Mouse (Mus musculus): Measurements from ENCODE around the gene Sh3rf1. TPM values are rescaled to one million over a fixed set of nuclear protein-coding genes. Genes with fewer than 3 reads are reported as not detected.

Sh3rf1 gene
- polyA plus RNA-seq, 1 experiment from 2014 or later = 22.4 TPM

GRCm38 (mm10) chr8:61267692-61268091 is 44.0 kb downstream of the Sh3rf1 start:
- WGBS = 63% methylated on average over 8 of the region's 8 CpGs
- H3K4me3 ChIP-seq (replicated peaks) = no peak overlapping the region
- H3K4me1 ChIP-seq = peaks cover 54% of the 10 kb centered on the region
- H3K9ac ChIP-seq = no peak overlapping the region
- H3K9me3 ChIP-seq (replicated peaks) = no peaks in the 10 kb centered on the region
- no peak for ATAC-seq (replicated peaks; ENCODE audit: low FRiP score)
- H3K27me3 ChIP-seq = no peaks in the 10 kb centered on the region
- no peak overlapping the region for H3K27ac ChIP-seq
- H3K4me2 ChIP-seq = no peak overlapping the region
- no peaks in the 10 kb centered on the region for H3K36me3 ChIP-seq

- H3K9me3 ChIP-seq (replicated peaks) = no peaks in the 10 kb centered on the region
- H3K27ac ChIP-seq = no peak overlapping the region
- H3K4me2 ChIP-seq = no peak overlapping the region
- 89% methylated on average over 10 of the region's 10 CpGs for WGBS
- no peak for ATAC-seq (replicated peaks; ENCODE audit: low FRiP score)
- no peak overlapping the region for H3K9ac ChIP-seq
- H3K4me1 ChIP-seq = peaks cover 60% of the 10 kb centered on the region
- H3K4me3 ChIP-seq (replicated peaks) = no peak overlapping the region
- H3K36me3 ChIP-seq = no peaks in the 10 kb centered on the region
- H3K27me3 ChIP-seq = no peaks in the 10 kb centered on the region
Measured at GRCm38 (mm10) chr8:61268233-61268916, 44.7 kb downstream of the Sh3rf1 start.

GRCm38 (mm10) chr8:61270016-61270415 is 46.3 kb downstream of the Sh3rf1 start:
- Histone ChIP-seq H3K4me3 (replicated peaks) (no peak overlapping the region), H3K36me3 (no peaks in the 10 kb centered on the region), H3K4me2 (no peak overlapping the region), H3K27me3 (no peaks in the 10 kb centered on the region), H3K9me3 (replicated peaks) (no peaks in the 10 kb centered on the region), H3K4me1 (peaks cover 69% of the 10 kb centered on the region), H3K9ac (no peak overlapping the region), H3K27ac (peak overlapping the region; percentile 60)
- ATAC-seq (replicated peaks; ENCODE audit: low FRiP score) = no peak
- WGBS = 67% methylated on average over 11 of the region's 11 CpGs

- H3K9me3 ChIP-seq (replicated peaks) = no peaks in the 10 kb centered on the region
- no peaks in the 10 kb centered on the region for H3K27me3 ChIP-seq
- peaks cover 69% of the 10 kb centered on the region for H3K4me1 ChIP-seq
- H3K9ac ChIP-seq = no peak overlapping the region
- H3K4me3 ChIP-seq (replicated peaks) = no peak overlapping the region
- no peak overlapping the region for H3K4me2 ChIP-seq
- peak overlapping the region; percentile 60 for H3K27ac ChIP-seq
- H3K36me3 ChIP-seq = no peaks in the 10 kb centered on the region
- no peak for ATAC-seq (replicated peaks; ENCODE audit: low FRiP score)
- WGBS = 69% methylated on average over 9 of the region's 9 CpGs
Measured at GRCm38 (mm10) chr8:61270541-61270940, 46.9 kb downstream of the Sh3rf1 start.

GRCm38 (mm10) chr8:61270961-61271360 is 47.3 kb downstream of the Sh3rf1 start:
- Histone ChIP-seq H3K9me3 (replicated peaks) (no peaks in the 10 kb centered on the region), H3K4me2 (no peak overlapping the region), H3K27me3 (no peaks in the 10 kb centered on the region), H3K27ac (0 out of 2 replicates have a peak overlapping the region, but pooled peaks have one; percentile 18), H3K4me1 (peaks cover 69% of the 10 kb centered on the region), H3K9ac (no peak overlapping the region), H3K36me3 (no peaks in the 10 kb centered on the region), H3K4me3 (replicated peaks) (no peak overlapping the region)
- ATAC-seq (replicated peaks; ENCODE audit: low FRiP score) = no peak
- WGBS = 69% methylated on average over 4 of the region's 6 CpGs

- Histone ChIP-seq H3K4me3 (replicated peaks) (no peak overlapping the region), H3K36me3 (no peaks in the 10 kb centered on the region), H3K4me1 (peaks cover 81% of the 10 kb centered on the region), H3K27ac (peak overlapping the region; percentile 88), H3K27me3 (no peaks in the 10 kb centered on the region), H3K4me2 (peak overlapping the region; percentile 39), H3K9ac (0 out of 2 replicates have a peak overlapping the region, but pooled peaks have one; percentile 4), H3K9me3 (replicated peaks) (no peaks in the 10 kb centered on the region)
- ATAC-seq (replicated peaks; ENCODE audit: low FRiP score) = no peak
- WGBS = 51% methylated on average over 3 of the region's 3 CpGs
Measured at GRCm38 (mm10) chr8:61272838-61273237, 49.2 kb downstream of the Sh3rf1 start.

GRCm38 (mm10) chr8:61273307-61274221 is 49.9 kb downstream of the Sh3rf1 start:
- H3K9me3 ChIP-seq (replicated peaks) = no peaks in the 10 kb centered on the region
- no peak overlapping the region for H3K4me3 ChIP-seq (replicated peaks)
- peak overlapping the region; percentile 90 for H3K27ac ChIP-seq
- 53% methylated on average over 17 of the region's 17 CpGs for WGBS
- peak overlapping the region; percentile 39 for H3K4me2 ChIP-seq
- no peak overlapping the region for H3K9ac ChIP-seq
- H3K36me3 ChIP-seq = no peaks in the 10 kb centered on the region
- H3K27me3 ChIP-seq = no peaks in the 10 kb centered on the region
- peak; percentile 50 for ATAC-seq (replicated peaks; ENCODE audit: low FRiP score)
- H3K4me1 ChIP-seq = peaks cover 86% of the 10 kb centered on the region

- H3K4me1 ChIP-seq = peaks cover 85% of the 10 kb centered on the region
- H3K9ac ChIP-seq = no peak overlapping the region
- ATAC-seq (replicated peaks; ENCODE audit: low FRiP score) = peak; percentile 80
- peaks cover 8% of the 10 kb centered on the region for H3K36me3 ChIP-seq
- WGBS = 22% methylated on average over 10 of the region's 10 CpGs
- no peak overlapping the region for H3K4me3 ChIP-seq (replicated peaks)
- H3K9me3 ChIP-seq (replicated peaks) = no peaks in the 10 kb centered on the region
- peak overlapping the region; percentile 90 for H3K27ac ChIP-seq
- peak overlapping the region; percentile 39 for H3K4me2 ChIP-seq
- H3K27me3 ChIP-seq = no peaks in the 10 kb centered on the region
Measured at GRCm38 (mm10) chr8:61274602-61275462, 51.2 kb downstream of the Sh3rf1 start.

GRCm38 (mm10) chr8:61275463-61276356 is 52.0 kb downstream of the Sh3rf1 start:
- no peak for ATAC-seq (replicated peaks; ENCODE audit: low FRiP score)
- Histone ChIP-seq H3K27ac (peak overlapping the region; percentile 90), H3K27me3 (no peaks in the 10 kb centered on the region), H3K9ac (no peak overlapping the region), H3K4me2 (0 out of 2 replicates have a peak overlapping the region, but pooled peaks have one; percentile 21), H3K4me3 (replicated peaks) (no peak overlapping the region), H3K9me3 (replicated peaks) (no peaks in the 10 kb centered on the region), H3K36me3 (peaks cover 8% of the 10 kb centered on the region), H3K4me1 (peaks cover 78% of the 10 kb centered on the region)
- WGBS = 48% methylated on average over 11 of the region's 11 CpGs

GRCm38 (mm10) chr8:61276397-61276796 is 52.7 kb downstream of the Sh3rf1 start:
- ATAC-seq (replicated peaks; ENCODE audit: low FRiP score) = no peak
- WGBS = 81% methylated on average over 5 of the region's 5 CpGs
- peak overlapping the region; percentile 90 for H3K27ac ChIP-seq
- peaks cover 8% of the 10 kb centered on the region for H3K36me3 ChIP-seq
- H3K4me3 ChIP-seq (replicated peaks) = no peak overlapping the region
- no peaks in the 10 kb centered on the region for H3K27me3 ChIP-seq
- no peak overlapping the region for H3K9ac ChIP-seq
- H3K9me3 ChIP-seq (replicated peaks) = no peaks in the 10 kb centered on the region
- H3K4me1 ChIP-seq = peaks cover 73% of the 10 kb centered on the region
- H3K4me2 ChIP-seq = no peak overlapping the region

GRCm38 (mm10) chr8:61279030-61279429 is 55.4 kb downstream of the Sh3rf1 start:
- no peaks in the 10 kb centered on the region for H3K27me3 ChIP-seq
- H3K27ac ChIP-seq = no peak overlapping the region
- peaks cover 73% of the 10 kb centered on the region for H3K4me1 ChIP-seq
- no peaks in the 10 kb centered on the region for H3K9me3 ChIP-seq (replicated peaks)
- H3K9ac ChIP-seq = no peak overlapping the region
- no peak for ATAC-seq (replicated peaks; ENCODE audit: low FRiP score)
- no peak overlapping the region for H3K4me2 ChIP-seq
- H3K4me3 ChIP-seq (replicated peaks) = no peak overlapping the region
- H3K36me3 ChIP-seq = peaks cover 8% of the 10 kb centered on the region
- 82% methylated on average over 10 of the region's 10 CpGs for WGBS

Measured in kidney, embryonic 15.5 days (tissue).